ENCODE assay signal across 9 mouse cellular contexts in genomic region chr1:152130029-152130727, GRCm38 (mm10). TPM values are rescaled to one million over a fixed set of nuclear protein-coding genes. Genes with fewer than 3 reads are reported as not detected.
DNase-seq lines count a peak whose midpoint lies in the region; ATAC-seq lines count a peak whose summit lies in the region.
"Had no signal": no experiment of that assay in that cellular context is flagged by ENCODE, and none has a peak within 500 bp of the region (broad histone marks: within the 10 kb centered on the region; RNA-seq: fewer than 3 reads in every experiment).

No protein-coding gene starts in this region.

- H3K36me3 ChIP-seq in heart, embryonic 15.5 days = no peaks in the 10 kb centered on the region
- H3K36me3 ChIP-seq: limb, embryonic 13.5 days had no signal

- no peaks in the 10 kb centered on the region; the same call in 1 of the 2 replicates for H3K27me3 ChIP-seq in heart, embryonic 15.5 days
- H3K27me3 ChIP-seq: limb, embryonic 13.5 days had no signal

- H3K4me3 ChIP-seq in heart, embryonic 15.5 days = peak overlapping the region; percentile 24
- H3K4me3 ChIP-seq: limb, embryonic 13.5 days had no signal

- DNase-seq in frontal cortex, postnatal 36 days (ENCODE audit: low spot score in 2 of 2) = peak; percentile 16 to 29
- DNase-seq in frontal cortex, postnatal 14 days (ENCODE audit: low spot score in 2 of 2) = no peak
- DNase-seq in MN1 (ENCODE audit: low spot score) = peak; percentile 81
- DNase-seq in cerebellum, postnatal 25 days = peak; percentile 42 to 69
- DNase-seq in layer of hippocampus, postnatal 36 days = peak; percentile 51 to 66

- no peak overlapping the region for H3K9ac ChIP-seq in heart, embryonic 15.5 days
- H3K9ac ChIP-seq: limb, embryonic 13.5 days had no signal

- WGBS in heart, embryonic 15.5 days = 44% methylated on average over 14 of the region's 15 CpGs

- H3K4me1 ChIP-seq in heart, embryonic 15.5 days (replicated peaks) = peaks cover 5% of the 10 kb centered on the region
- H3K4me1 ChIP-seq: limb, embryonic 13.5 days had no signal

- peak overlapping the region; percentile 42 for H3K4me2 ChIP-seq in heart, embryonic 15.5 days
- H3K4me2 ChIP-seq: limb, embryonic 13.5 days had no signal

- ATAC-seq in heart, embryonic 15.5 days (replicated peaks; ENCODE audit: insufficient number of reproducible peaks, insufficient read depth, low FRiP score, low read depth) = peak; percentile 77
- ATAC-seq in megakaryocyte progenitor cell, adult 5-6 weeks (replicated peaks; ENCODE audit: poor library complexity) = no peak
- ATAC-seq in megakaryocyte-erythroid progenitor cell, adult 5-6 weeks (replicated peaks; ENCODE audit: low FRiP score, low TSS enrichment, poor library complexity, severe bottlenecking) = no peak

- H3K9me3 ChIP-seq in heart, embryonic 15.5 days (replicated peaks) = no peaks in the 10 kb centered on the region
- H3K9me3 ChIP-seq: limb, embryonic 13.5 days had no signal

- H3K27ac ChIP-seq in heart, embryonic 15.5 days = no peak overlapping the region
- H3K27ac ChIP-seq: limb, embryonic 13.5 days had no signal

RNA-seq across cellular contexts. Expression of gene 1700025G04Rik, which starts 40.3 kb away (rescaled TPM):
- polyA plus RNA-seq in heart, embryonic 15.5 days (2015; fragmentation: Nextera tagmentation; extraction: Ambion mirVana) = 26.7 and 32.4 TPM in 2 replicates
- 10 to 100 TPM; 78.1 to 78.9 TPM for total RNA-seq in layer of hippocampus, postnatal 36 days (2021)
- 14.8 and 15.5 TPM in 2 replicates for total RNA-seq in megakaryocyte progenitor cell, adult 5-6 weeks (2015)
- total RNA-seq in megakaryocyte progenitor cell, adult 5-6 weeks (2017) = 9.7 and 15.8 TPM in 2 replicates
- total RNA-seq in megakaryocyte-erythroid progenitor cell, adult 5-6 weeks (2014; fragmentation: Nextera tagmentation) = 0.04 and 0.25 TPM in 2 replicates
- total RNA-seq in megakaryocyte-erythroid progenitor cell, adult 5-6 weeks (2017) = 1.7 and 2.0 TPM in 2 replicates

Comparison
In these comparisons a context has a peak if more than half of its experiments do, and no peak if none do; other contexts are left out.
1. DNase-seq: peak in frontal cortex, postnatal 36 days (2 of 2), MN1 (single experiment), cerebellum, postnatal 25 days (2 of 2) and layer of hippocampus, postnatal 36 days (2 of 2); none in frontal cortex, postnatal 14 days (0 of 2).
2. RNA of gene 1700025G04Rik, which starts 40.3 kb away (total RNA-seq): 78.1 to 78.9 TPM in layer of hippocampus, postnatal 36 days; 9.7 to 15.8 TPM in megakaryocyte progenitor cell, adult 5-6 weeks and 0.04 to 2.0 TPM in megakaryocyte-erythroid progenitor cell, adult 5-6 weeks; every median in the first group is over 4 times any median in the second.